Mouse (Mus musculus): ENCODE results near the gene Cdsn. TPM values are rescaled to one million over a fixed set of nuclear protein-coding genes. Genes with fewer than 3 reads are reported as not detected.

Gene Cdsn
- total and polyA plus RNA-seq, 3 experiments, result 0.27 to 1.1 (median 0.29) TPM

DNA sequence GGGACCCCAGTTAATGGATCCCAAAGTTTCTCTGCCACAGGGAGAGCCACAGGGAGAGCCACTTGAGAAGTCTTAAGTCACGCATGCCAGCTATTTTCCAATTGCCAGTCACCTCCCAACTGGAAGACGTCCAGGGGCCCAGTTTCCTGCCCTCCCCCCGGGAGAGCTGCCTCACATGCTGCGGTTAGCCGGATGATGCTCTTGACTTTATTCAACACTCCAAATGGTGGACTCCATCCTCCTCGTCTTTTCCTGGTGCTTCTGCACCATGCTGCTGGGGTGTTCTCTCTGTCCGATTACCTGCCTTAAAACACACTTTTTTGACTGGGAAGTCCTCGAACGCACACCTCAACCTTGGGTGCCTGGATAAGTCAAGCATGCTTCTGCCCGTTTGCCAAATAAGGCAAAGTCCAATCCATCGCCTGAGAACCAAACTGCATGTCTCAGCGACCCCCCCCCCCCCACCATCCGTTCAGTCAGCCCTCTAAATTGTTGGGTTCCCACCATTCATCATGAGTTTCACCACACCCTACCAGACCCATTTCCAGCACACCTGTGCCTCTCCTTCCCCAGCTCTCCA, 4.3 kb downstream of the Cdsn start:
- Histone ChIP-seq H3K36me3 (ENCODE audit: control insufficient read depth, insufficient read depth, low read length) (no peaks in the 10 kb centered on the region), H3K27me3 (ENCODE audit: control insufficient read depth, insufficient read depth, low read length) (no peaks in the 10 kb centered on the region), H3K4me3 (no peak overlapping the region), H3K27ac (no peak overlapping the region), H3K9ac (ENCODE audit: low read depth, low read length) (no peak overlapping the region), H3K79me2 (replicated peaks; ENCODE audit: control insufficient read depth, insufficient read depth, low read length) (no peaks in the 10 kb centered on the region), H3K4me1 (ENCODE audit: control insufficient read depth, insufficient read depth, low read length) (no peaks in the 10 kb centered on the region)
- no peak for TF ChIP-seq POLR2A (IDR thresholded peaks at IDR 0.05; ENCODE audit: insufficient read depth, low read depth, low read length)
- no peak for TF ChIP-seq EP300 (IDR thresholded peaks at IDR 0.05; ENCODE audit: insufficient read depth, low read depth, low read length)
- TF ChIP-seq CTCF (IDR thresholded peaks at IDR 0.05), result no peak
- 81% methylated on average over 13 of the region's 13 CpGs for WGBS
- no peak for DNase-seq
- intact Hi-C loops (cut with DNase I), result no loop called here

DNA sequence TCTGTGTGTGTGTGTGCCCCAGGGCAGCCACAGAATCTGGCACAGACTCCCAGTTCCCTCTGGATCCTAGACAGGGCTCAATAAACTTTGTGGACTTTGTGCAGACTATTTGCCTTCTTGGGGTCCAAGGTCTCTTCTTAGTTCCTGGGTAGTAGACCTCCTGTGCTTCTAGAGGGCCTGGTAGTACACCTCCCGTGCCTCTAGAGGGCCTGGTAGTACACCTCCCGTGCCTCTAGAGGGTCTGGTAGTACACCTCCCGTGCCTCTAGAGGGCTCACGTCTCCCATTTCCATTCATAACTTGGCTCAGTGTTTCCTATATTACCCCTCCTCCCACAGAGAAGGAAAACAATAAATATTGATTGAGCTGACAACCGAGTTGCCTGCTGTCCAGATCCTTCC, 4.9 kb downstream of the Cdsn start:
- intact Hi-C loops (cut with DNase I), result no loop called here
- Histone ChIP-seq H3K36me3 (ENCODE audit: control insufficient read depth, insufficient read depth, low read length) (no peaks in the 10 kb centered on the region), H3K9ac (ENCODE audit: low read depth, low read length) (no peak overlapping the region), H3K27ac (no peak overlapping the region), H3K4me1 (ENCODE audit: control insufficient read depth, insufficient read depth, low read length) (no peaks in the 10 kb centered on the region), H3K79me2 (replicated peaks; ENCODE audit: control insufficient read depth, insufficient read depth, low read length) (no peaks in the 10 kb centered on the region), H3K27me3 (ENCODE audit: control insufficient read depth, insufficient read depth, low read length) (no peaks in the 10 kb centered on the region), H3K4me3 (no peak overlapping the region)
- WGBS, result 34% methylated on average over 5 of the region's 5 CpGs
- TF ChIP-seq CTCF (IDR thresholded peaks at IDR 0.05) (peak; percentile 68), EP300 (IDR thresholded peaks at IDR 0.05; ENCODE audit: insufficient read depth, low read depth, low read length) (no peak), POLR2A (IDR thresholded peaks at IDR 0.05; ENCODE audit: insufficient read depth, low read depth, low read length) (no peak)
- no peak for DNase-seq

DNA sequence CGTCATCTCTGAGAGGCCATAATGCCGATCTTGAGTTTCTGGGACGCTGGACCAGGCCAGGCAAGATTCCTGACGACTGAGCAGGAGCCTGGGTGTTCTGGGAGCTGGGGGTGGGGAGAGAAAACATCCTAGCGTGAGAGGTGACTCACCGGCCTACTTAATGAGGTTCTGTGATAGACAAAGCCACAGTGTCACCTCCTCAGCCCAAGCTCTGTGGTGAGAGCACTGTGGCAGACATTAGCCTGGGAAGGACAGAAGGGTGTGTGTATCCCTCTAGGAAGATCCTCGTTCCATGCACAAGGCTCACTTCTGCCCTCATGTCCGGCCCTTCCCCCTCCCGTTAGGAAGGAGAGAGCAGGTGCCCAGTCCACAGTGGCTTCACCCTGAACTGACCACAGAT, 5.4 kb downstream of the Cdsn start:
- DNase-seq, result no peak
- H3K27me3 ChIP-seq (ENCODE audit: control insufficient read depth, insufficient read depth, low read length), result no peaks in the 10 kb centered on the region
- 60% methylated on average over 9 of the region's 9 CpGs for WGBS
- no peaks in the 10 kb centered on the region for H3K79me2 ChIP-seq (replicated peaks; ENCODE audit: control insufficient read depth, insufficient read depth, low read length)
- H3K4me1 ChIP-seq (ENCODE audit: control insufficient read depth, insufficient read depth, low read length), result no peaks in the 10 kb centered on the region
- TF ChIP-seq CTCF (IDR thresholded peaks at IDR 0.05), result no peak
- TF ChIP-seq EP300 (IDR thresholded peaks at IDR 0.05; ENCODE audit: insufficient read depth, low read depth, low read length), result no peak
- TF ChIP-seq POLR2A (IDR thresholded peaks at IDR 0.05; ENCODE audit: insufficient read depth, low read depth, low read length), result no peak
- no peaks in the 10 kb centered on the region for H3K36me3 ChIP-seq (ENCODE audit: control insufficient read depth, insufficient read depth, low read length)
- H3K4me3 ChIP-seq, result no peak overlapping the region
- intact Hi-C loops (cut with DNase I), result no loop called here
- H3K9ac ChIP-seq (ENCODE audit: low read depth, low read length), result no peak overlapping the region
- H3K27ac ChIP-seq, result no peak overlapping the region

DNA sequence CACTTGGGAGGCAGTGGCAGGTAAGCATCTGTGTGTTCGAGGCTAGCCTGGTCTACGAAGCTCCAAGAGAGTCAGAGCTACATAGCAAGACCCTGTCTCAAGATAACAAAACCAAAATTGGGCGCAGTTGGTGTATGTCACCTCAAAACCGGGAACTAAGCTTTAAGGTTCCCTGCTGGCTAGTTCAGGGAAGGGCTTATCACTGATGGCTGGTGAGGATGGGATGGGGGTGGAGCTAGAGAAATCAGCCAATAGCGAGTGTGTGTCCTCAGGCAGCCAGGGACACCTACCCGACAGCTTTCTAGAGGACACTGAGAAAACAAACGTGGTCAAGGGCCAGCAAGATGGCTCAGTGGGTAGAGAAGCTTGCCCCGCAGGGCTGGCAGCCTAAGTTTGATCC, 6.3 kb downstream of the Cdsn start:
- WGBS, result 58% methylated on average over 8 of the region's 8 CpGs

DNA sequence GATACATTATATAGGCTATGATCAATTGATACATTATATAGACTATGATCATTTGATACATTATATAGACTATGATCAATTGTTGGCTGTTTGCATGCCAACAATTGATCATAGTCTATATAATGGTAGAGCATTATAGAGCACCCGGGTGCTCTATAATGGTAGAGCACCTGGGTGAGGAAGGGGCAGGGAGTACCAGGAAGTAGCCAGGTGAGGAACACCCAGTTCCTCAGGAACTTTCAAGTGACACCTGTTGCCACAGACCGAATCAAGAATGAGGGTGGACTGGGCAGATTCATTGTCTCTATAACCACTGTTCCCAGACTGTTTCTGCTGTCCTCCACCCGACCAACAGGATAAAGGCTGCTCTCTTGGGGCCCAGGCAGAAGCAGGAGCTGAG, 15.2 kb downstream of the Cdsn start, which contains the start of gene 2300002M23Rik:
Gene 2300002M23Rik, plus strand, starts transcription at position 301 of the 400 bp plus-strand sequence.
- H3K4me1 ChIP-seq (ENCODE audit: control insufficient read depth, insufficient read depth, low read length), result no peaks in the 10 kb centered on the region
- H3K9ac ChIP-seq (ENCODE audit: low read depth, low read length), result no peak within 1 kb of the TSS
- no peaks in the 10 kb centered on the region for H3K79me2 ChIP-seq (replicated peaks; ENCODE audit: control insufficient read depth, insufficient read depth, low read length)
- intact Hi-C loops (cut with DNase I), result no loop called here
- H3K27me3 ChIP-seq (ENCODE audit: control insufficient read depth, insufficient read depth, low read length), result no peaks in the 10 kb centered on the region
- 55% methylated on average over 3 of the region's 3 CpGs for WGBS
- no peak for DNase-seq
- H3K27ac ChIP-seq, result no peak within 1 kb of the TSS
- H3K36me3 ChIP-seq (ENCODE audit: control insufficient read depth, insufficient read depth, low read length), result no peaks in the 10 kb centered on the region
- H3K4me3 ChIP-seq, result no peak within 1 kb of the TSS
- TF ChIP-seq EP300 (IDR thresholded peaks at IDR 0.05; ENCODE audit: insufficient read depth, low read depth, low read length), result no peak
- no peak for TF ChIP-seq CTCF (IDR thresholded peaks at IDR 0.05)
- TF ChIP-seq POLR2A (IDR thresholded peaks at IDR 0.05; ENCODE audit: insufficient read depth, low read depth, low read length), result no peak

More for the DNA sequence above, 6.3 kb downstream of the Cdsn start:
- Histone ChIP-seq H3K27ac (no peak overlapping the region), H3K79me2 (replicated peaks; ENCODE audit: control insufficient read depth, insufficient read depth, low read length) (no peaks in the 10 kb centered on the region), H3K36me3 (ENCODE audit: control insufficient read depth, insufficient read depth, low read length) (no peaks in the 10 kb centered on the region), H3K27me3 (ENCODE audit: control insufficient read depth, insufficient read depth, low read length) (no peaks in the 10 kb centered on the region), H3K4me3 (no peak overlapping the region), H3K9ac (ENCODE audit: low read depth, low read length) (no peak overlapping the region), H3K4me1 (ENCODE audit: control insufficient read depth, insufficient read depth, low read length) (no peaks in the 10 kb centered on the region)
- intact Hi-C loops (cut with DNase I), result no loop called here
- DNase-seq, result no peak
- TF ChIP-seq EP300 (IDR thresholded peaks at IDR 0.05; ENCODE audit: insufficient read depth, low read depth, low read length) (no peak), POLR2A (IDR thresholded peaks at IDR 0.05; ENCODE audit: insufficient read depth, low read depth, low read length) (no peak), CTCF (IDR thresholded peaks at IDR 0.05) (no peak)

DNA sequence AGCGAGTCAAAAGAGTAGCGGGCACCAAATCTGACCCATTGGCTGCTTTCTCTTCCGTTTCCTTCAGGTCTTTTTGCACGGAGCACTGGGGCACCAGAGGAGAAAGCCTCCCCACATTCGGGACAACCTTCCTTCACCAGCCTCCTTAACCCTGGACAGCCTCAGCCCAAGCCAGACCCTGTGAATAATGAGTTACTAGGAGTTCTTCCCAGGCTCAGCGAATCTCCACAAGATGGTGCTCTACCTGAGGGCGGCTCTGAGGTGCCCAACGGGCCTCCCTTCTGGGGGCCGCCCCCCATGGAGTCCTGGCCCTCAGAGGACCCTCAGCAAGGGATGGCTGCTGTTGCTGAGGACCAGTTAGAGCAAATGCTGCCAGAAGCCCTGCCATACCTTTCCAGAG, 15.8 kb downstream of the Cdsn start:
- no peaks in the 10 kb centered on the region for H3K36me3 ChIP-seq (ENCODE audit: control insufficient read depth, insufficient read depth, low read length)
- no peak overlapping the region for H3K4me3 ChIP-seq
- no peaks in the 10 kb centered on the region for H3K4me1 ChIP-seq (ENCODE audit: control insufficient read depth, insufficient read depth, low read length)
- WGBS, result 27% methylated on average over 9 of the region's 9 CpGs
- TF ChIP-seq CTCF (IDR thresholded peaks at IDR 0.05) (no peak), EP300 (IDR thresholded peaks at IDR 0.05; ENCODE audit: insufficient read depth, low read depth, low read length) (no peak), POLR2A (IDR thresholded peaks at IDR 0.05; ENCODE audit: insufficient read depth, low read depth, low read length) (no peak)
- DNase-seq, result no peak
- H3K79me2 ChIP-seq (replicated peaks; ENCODE audit: control insufficient read depth, insufficient read depth, low read length), result no peaks in the 10 kb centered on the region
- no peak overlapping the region for H3K27ac ChIP-seq
- H3K9ac ChIP-seq (ENCODE audit: low read depth, low read length), result no peak overlapping the region
- H3K27me3 ChIP-seq (ENCODE audit: control insufficient read depth, insufficient read depth, low read length), result no peaks in the 10 kb centered on the region
- intact Hi-C loops (cut with DNase I), result no loop called here

Data from heart, adult 2 months (tissue).